In the genomic region with DNA sequence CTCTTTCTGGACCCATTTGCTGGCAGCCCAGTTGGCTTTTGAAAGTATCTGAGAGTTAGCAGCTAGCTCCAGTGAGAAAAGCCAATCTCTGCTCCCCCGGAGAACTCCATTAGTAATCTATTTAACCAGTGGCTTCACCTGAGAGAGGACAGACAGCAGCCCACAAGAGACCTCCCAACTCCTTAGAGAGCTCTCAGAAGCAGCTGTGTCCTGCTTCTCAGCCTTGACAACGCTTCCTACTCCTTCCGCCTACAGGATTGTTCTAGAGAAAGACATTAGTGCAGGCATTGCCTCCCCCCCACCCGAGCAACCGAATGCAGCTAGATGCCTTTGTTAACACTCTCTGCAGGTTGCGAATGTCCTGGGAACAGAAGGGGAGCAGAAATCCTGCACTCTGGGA, we compare ENCODE assay signal across 9 mouse cellular contexts. TPM values are rescaled to one million over a fixed set of nuclear protein-coding genes. Genes with fewer than 3 reads are reported as not detected.
A peak's percentile ranks its signal among the peaks of the same experiment; 100 is the strongest.
DNase-seq lines count a peak whose midpoint lies in the region; TF ChIP-seq lines count a peak whose summit lies in the region.
"Had no signal": no experiment of that assay in that cellular context is flagged by ENCODE, and none has a peak within 500 bp of the region (broad histone marks: within the 10 kb centered on the region; RNA-seq: fewer than 3 reads in every experiment).

No protein-coding gene starts in this region.

- no peak for DNase-seq in heart, adult 2 months
- no peak for DNase-seq in heart, adult 11 months
- peak; percentile 72 for DNase-seq in right cerebral cortex, adult 18-20 months
- DNase-seq in right cerebral cortex, postnatal 4 days, result no peak
- DNase-seq in layer of hippocampus, postnatal 14 days (ENCODE audit: low spot score in 2 of 2), result peak; percentile 26 to 34
- DNase-seq in right cerebral cortex, postnatal 36 days (ENCODE audit: low spot score in 2 of 2), result peak; percentile 41 to 76
- DNase-seq in cerebellum, adult 11-12 months, result no peak
- DNase-seq in urinary bladder, postnatal 14 days (ENCODE audit: low spot score), result no peak

- no peak overlapping the region; the same call in 1 of the 2 replicates for H3K4me3 ChIP-seq in heart, adult 2 months
- H3K4me3 ChIP-seq: liver, embryonic 12.5 days had no signal

- no peaks in the 10 kb centered on the region for H3K79me2 ChIP-seq in heart, adult 2 months (replicated peaks; ENCODE audit: control insufficient read depth, insufficient read depth, low read length)

- no peak overlapping the region for H3K9ac ChIP-seq in heart, adult 2 months (ENCODE audit: low read depth, low read length)
- H3K9ac ChIP-seq: liver, embryonic 12.5 days had no signal

- 16% methylated on average over 6 of the region's 6 CpGs for WGBS in heart, adult 2 months

- intact Hi-C loops in heart, adult 2 months (cut with DNase I), result no loop called here

- TF ChIP-seq CTCF in heart, adult 2 months (IDR thresholded peaks at IDR 0.05), result no peak

- H3K27me3 ChIP-seq in heart, adult 2 months (ENCODE audit: control insufficient read depth, insufficient read depth, low read length), result no peaks in the 10 kb centered on the region
- H3K27me3 ChIP-seq: liver, embryonic 12.5 days had no signal

- H3K27ac ChIP-seq in heart, adult 2 months, result peak overlapping the region; percentile 17; the same call in 1 of the 2 replicates
- H3K27ac ChIP-seq: liver, embryonic 12.5 days had no signal

- no peak for TF ChIP-seq EP300 in heart, adult 2 months (IDR thresholded peaks at IDR 0.05; ENCODE audit: insufficient read depth, low read depth, low read length)

- no peak for TF ChIP-seq POLR2A in heart, adult 2 months (IDR thresholded peaks at IDR 0.05; ENCODE audit: insufficient read depth, low read depth, low read length)

- peaks cover 2% of the 10 kb centered on the region; the same call in 1 of the 2 replicates for H3K4me1 ChIP-seq in heart, adult 2 months (ENCODE audit: control insufficient read depth, insufficient read depth, low read length)
- H3K4me1 ChIP-seq: liver, embryonic 12.5 days had no signal

- H3K36me3 ChIP-seq in heart, adult 2 months (ENCODE audit: control insufficient read depth, insufficient read depth, low read length), result no peaks in the 10 kb centered on the region
- H3K36me3 ChIP-seq: liver, embryonic 12.5 days had no signal

RNA-seq across cellular contexts. Expression of a gene that starts 59.6 kb away (rescaled TPM):
- total RNA-seq in heart, adult 2 months (2021), result 1,000 to 10,000 TPM in 1 of 2 experiments, 100 to 1,000 TPM in 1; 877 to 1,020 TPM
- 127 and 264 TPM in 2 replicates for polyA plus RNA-seq in heart, adult 2 months (2012; rRNA removed)
- total RNA-seq in layer of hippocampus, postnatal 14 days (2021), result 100 to 1,000 TPM; 158 to 178 TPM

Comparison
In these comparisons a context has a peak if more than half of its experiments do, and no peak if none do; other contexts are left out.
1. DNase-seq: peak in right cerebral cortex, adult 18-20 months (single experiment), layer of hippocampus, postnatal 14 days (2 of 2) and right cerebral cortex, postnatal 36 days (2 of 2); none in heart, adult 2 months (0 of 2), heart, adult 11 months (single experiment), right cerebral cortex, postnatal 4 days (single experiment), cerebellum, adult 11-12 months (single experiment) and urinary bladder, postnatal 14 days (single experiment).
2. RNA of a gene that starts 59.6 kb away (total RNA-seq): 877 to 1,020 TPM in heart, adult 2 months; 158 to 178 TPM in layer of hippocampus, postnatal 14 days; every median in the first group is over 4 times any median in the second.